Mouse (Mus musculus) 416B (cell line): ENCODE data around the gene Vmn1r124.
"Not testable (repeated sequence)": the region's sequence is repeated elsewhere in the genome, so short reads cannot be mapped to it uniquely, and the experiment has no call there.

Source experiments
- DNase-seq: peaks from one replicate; pipeline ENCODE4 v3.0.0; 2011; ENCODE audit warnings: low read depth

Vmn1r124 gene

DNA sequence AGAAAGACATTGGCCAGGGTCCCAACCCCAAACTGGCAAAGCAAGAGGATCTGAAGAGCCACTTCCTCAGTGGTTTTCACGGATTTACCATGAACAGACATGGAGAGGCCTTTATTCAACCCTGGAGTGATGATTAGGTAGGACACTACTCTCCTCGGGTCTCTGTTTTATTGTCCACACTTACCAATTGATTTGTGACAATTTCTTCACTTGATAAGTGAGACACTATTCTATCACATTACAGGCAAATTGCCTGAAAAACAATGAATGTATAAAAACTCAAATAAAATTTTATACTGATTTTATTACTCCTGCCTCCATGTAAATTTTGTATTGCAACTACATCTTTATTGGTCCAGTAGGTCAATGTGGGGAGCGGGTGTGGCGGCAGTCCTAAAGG lies at the start of gene Vmn1r124:
Gene Vmn1r124, minus strand, starts transcription at position 101 of the 400 bp plus-strand sequence.
- not testable (repeated sequence) for DNase-seq

DNA sequence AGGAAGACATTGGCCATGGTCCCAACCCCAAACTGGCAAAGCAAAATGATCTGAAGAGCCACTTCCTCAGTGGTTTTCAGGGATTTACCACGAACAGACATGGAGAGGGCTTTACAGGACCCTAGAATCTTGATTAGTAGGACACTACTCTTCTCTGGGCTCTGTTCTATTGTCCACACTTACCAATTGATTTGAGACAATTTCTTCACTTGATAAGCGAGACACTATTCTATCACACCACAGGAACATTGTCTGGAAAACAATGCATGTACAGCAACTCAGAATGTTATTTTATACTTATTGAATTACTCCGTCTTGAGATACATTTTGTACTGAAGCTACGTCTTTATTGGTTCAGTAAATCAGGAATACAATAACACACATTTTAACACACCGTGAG lies 41.0 kb upstream of the Vmn1r124 start, which contains the start of gene Vmn1r126:
Gene Vmn1r126, minus strand, starts transcription at position 101 of the 400 bp plus-strand sequence.
- DNase-seq, result not testable (repeated sequence)

DNA sequence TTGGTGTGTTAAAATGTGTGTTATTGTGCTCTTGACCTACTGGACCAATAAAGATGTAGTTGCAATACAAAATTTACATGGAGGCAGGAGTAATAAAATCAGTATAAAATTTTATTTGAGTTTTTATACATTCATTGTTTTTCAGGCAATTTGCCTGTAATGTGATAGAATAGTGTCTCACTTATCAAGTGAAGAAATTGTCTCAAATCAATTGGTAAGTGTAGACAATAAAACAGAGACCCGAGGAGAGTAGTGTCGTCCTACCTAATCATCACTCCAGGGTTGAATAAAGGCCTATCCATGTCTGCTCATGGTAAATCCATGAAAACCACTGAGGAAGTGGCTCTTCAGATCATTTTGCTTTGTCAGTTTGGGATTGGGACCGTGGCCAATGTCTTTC lies 11.5 kb upstream of the Vmn1r124 start, which contains the start of gene Vmn1r125:
Gene Vmn1r125, plus strand, starts transcription at position 301 of the 400 bp plus-strand sequence.
- not testable (repeated sequence) for DNase-seq
